Mouse (Mus musculus) stomach, embryonic 14.5 days (tissue): ENCODE measurements around the gene Gm8298. TPM values are rescaled to one million over a fixed set of nuclear protein-coding genes. Genes with fewer than 3 reads are reported as not detected.
"Not testable (repeated sequence)": the region's sequence is repeated elsewhere in the genome, so short reads cannot be mapped to it uniquely, and the experiment has no call there.

Experiments used
- ATAC-seq: fragments of 200-750 bp; cut with Nextera tagmentation; 2 replicates; pipeline ENCODE4 v1.8.0; 2017; ENCODE audit warnings: low read depth, moderate TSS enrichment; ENCODE audit not compliant: insufficient number of reproducible peaks, insufficient read depth, low FRiP score
- H3K27ac ChIP-seq: fragments of 300-500 bp; sonication (generic); 2 replicates; pipeline ENCODE4 v1.5.1; 2014; ENCODE audit warnings: mild to moderate bottlenecking, low read length, moderate library complexity, mixed read lengths
- H3K27me3 ChIP-seq: fragments of 300-500 bp; sonication (generic); 2 replicates; pipeline ENCODE4 v1.6.1; 2014; ENCODE audit warnings: low read length, control low read depth, mixed read lengths; ENCODE audit not compliant: control insufficient read depth, insufficient read depth
- H3K36me3 ChIP-seq: fragments of 300-500 bp; sonication (generic); 2 replicates; pipeline ENCODE4 v1.6.1; 2014; ENCODE audit warnings: mild to moderate bottlenecking, control low read depth, low read length, moderate library complexity, mixed read lengths; ENCODE audit not compliant: control insufficient read depth, insufficient read depth
- H3K4me1 ChIP-seq: fragments of 300-500 bp; sonication (generic); 2 replicates; pipeline ENCODE4 v1.6.1; 2014; ENCODE audit warnings: low read length, control low read depth, mixed read lengths; ENCODE audit not compliant: control insufficient read depth, insufficient read depth
- H3K4me2 ChIP-seq: fragments of 300-500 bp; sonication (generic); replicated peaks from 2 replicates; pipeline ENCODE4 v1.6.1; 2014; ENCODE audit warnings: low read depth, low read length, control low read depth
- H3K4me3 ChIP-seq: fragments of 300-500 bp; sonication (generic); 2 replicates; pipeline ENCODE4 v1.5.1; 2014; ENCODE audit warnings: low read depth, low read length, control low read depth
- H3K9ac ChIP-seq: fragments of 300-500 bp; sonication (generic); replicated peaks from 2 replicates; pipeline ENCODE4 v1.6.1; 2014; ENCODE audit warnings: low read depth, mild to moderate bottlenecking, control low read depth, low read length, moderate library complexity, mixed read lengths
- H3K9me3 ChIP-seq: fragments of 300-500 bp; sonication (generic); 2 replicates; pipeline ENCODE4 v1.6.1; 2016; ENCODE audit warnings: low read depth, low read length, control low read depth; ENCODE audit not compliant: control insufficient read depth
- WGBS: fragments of 180-500 bp; shearing (Covaris S2); extraction: QIAGEN DNeasy Blood & Tissue Kit; methylation state at CpG from one replicate; pipeline ENCODE4 v1.1.7; 2014; 5-methylcytosine and 5-hydroxymethylcytosine counted together
- polyA plus RNA-seq: library from polyadenylated mRNA; unstranded; fragments of >200 nt; fragmentation: Nextera tagmentation; extraction: Ambion mirVana; gene quantifications from 2 replicates; pipeline ENCODE4 v1.2.1, GENCODE M21; 2014

Gm8298 gene
- not detected in 2 replicates for polyA plus RNA-seq

DNA sequence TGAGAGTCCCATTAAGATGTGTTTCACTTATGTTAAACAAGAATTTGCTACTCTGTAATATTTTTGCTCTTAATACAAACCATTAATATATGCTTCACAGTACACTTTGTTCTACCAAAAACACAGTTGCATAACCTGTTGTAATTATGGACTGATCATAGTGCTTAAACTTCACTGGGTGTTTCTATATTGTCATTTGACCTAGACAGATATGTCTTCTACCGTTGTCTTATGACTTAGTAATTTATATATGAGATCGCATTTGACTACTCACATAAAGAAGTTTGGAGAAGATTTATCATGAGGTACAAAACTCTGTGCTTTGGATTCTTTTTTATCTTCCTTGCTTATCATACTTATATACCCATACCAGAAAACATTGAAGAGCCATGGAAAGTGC, at the start of gene Gm8298:
Gene Gm8298 (plus strand): TSS at position 301 of the 400 bp plus-strand sequence.
- no peaks in the 10 kb centered on the region for H3K4me1 ChIP-seq
- H3K4me2 ChIP-seq: no peak within 1 kb of the TSS
- no peaks in the 10 kb centered on the region for H3K27me3 ChIP-seq
- no peak within 1 kb of the TSS for H3K9ac ChIP-seq
- H3K27ac ChIP-seq: no peak within 1 kb of the TSS
- H3K9me3 ChIP-seq: no peaks in the 10 kb centered on the region
- H3K4me3 ChIP-seq: no peak within 1 kb of the TSS
- H3K36me3 ChIP-seq: no peaks in the 10 kb centered on the region
- 86% methylated on average over 2 of the region's 2 CpGs for WGBS
- no peak for ATAC-seq

DNA sequence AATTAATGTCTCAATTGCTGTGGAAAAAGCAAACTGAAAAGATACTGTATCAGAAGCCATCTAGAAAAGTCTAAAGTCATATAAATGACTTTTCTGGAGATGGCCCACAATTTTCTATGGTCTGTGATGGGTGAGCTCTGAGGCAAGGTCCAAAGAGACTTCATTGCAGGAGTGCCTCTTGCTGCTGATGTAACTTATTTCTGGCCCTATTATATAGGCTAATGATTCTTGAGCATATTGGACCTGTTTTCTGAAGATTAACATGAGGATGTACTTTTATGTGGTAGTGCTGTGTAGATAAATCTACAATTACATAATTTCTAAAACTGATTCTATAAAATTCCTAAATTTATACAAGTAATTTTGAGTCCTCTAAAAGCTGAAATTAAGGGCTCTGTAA, 47.7 kb upstream of the Gm8298 start:
- Histone ChIP-seq H3K4me2 (no peak overlapping the region), H3K4me1 (no peaks in the 10 kb centered on the region), H3K27me3 (no peaks in the 10 kb centered on the region), H3K9ac (no peak overlapping the region), H3K36me3 (no peaks in the 10 kb centered on the region), H3K27ac (no peak overlapping the region), H3K9me3 (no peaks in the 10 kb centered on the region), H3K4me3 (no peak overlapping the region)
- no peak for ATAC-seq

- Histone ChIP-seq H3K36me3 (no peaks in the 10 kb centered on the region), H3K4me2 (no peak overlapping the region), H3K4me1 (no peaks in the 10 kb centered on the region), H3K27ac (no peak overlapping the region), H3K27me3 (no peaks in the 10 kb centered on the region), H3K9me3 (no peaks in the 10 kb centered on the region), H3K9ac (no peak overlapping the region), H3K4me3 (no peak overlapping the region)
- ATAC-seq: no peak
- WGBS: 10% methylated on average over 2 of the region's 2 CpGs
Measured at GRCm38 (mm10) chr3:59870765-59871164, 9.9 kb downstream of the Gm8298 start.

- WGBS: 80% methylated on average over 1 of the region's 1 CpGs
- not testable (repeated sequence) for H3K27ac ChIP-seq, H3K4me3 ChIP-seq, H3K9me3 ChIP-seq, ATAC-seq, H3K9ac ChIP-seq, H3K36me3 ChIP-seq, H3K4me2 ChIP-seq, H3K4me1 ChIP-seq, H3K27me3 ChIP-seq
Measured at GRCm38 (mm10) chr3:59877601-59878000, 16.8 kb downstream of the Gm8298 start.

- WGBS: 75% methylated on average over 7 of the region's 7 CpGs
- not testable (repeated sequence) for H3K27me3 ChIP-seq, H3K27ac ChIP-seq, ATAC-seq, H3K36me3 ChIP-seq, H3K9me3 ChIP-seq, H3K4me2 ChIP-seq, H3K9ac ChIP-seq, H3K4me3 ChIP-seq, H3K4me1 ChIP-seq
Measured at GRCm38 (mm10) chr3:59879801-59880554, 19.1 kb downstream of the Gm8298 start.

DNA sequence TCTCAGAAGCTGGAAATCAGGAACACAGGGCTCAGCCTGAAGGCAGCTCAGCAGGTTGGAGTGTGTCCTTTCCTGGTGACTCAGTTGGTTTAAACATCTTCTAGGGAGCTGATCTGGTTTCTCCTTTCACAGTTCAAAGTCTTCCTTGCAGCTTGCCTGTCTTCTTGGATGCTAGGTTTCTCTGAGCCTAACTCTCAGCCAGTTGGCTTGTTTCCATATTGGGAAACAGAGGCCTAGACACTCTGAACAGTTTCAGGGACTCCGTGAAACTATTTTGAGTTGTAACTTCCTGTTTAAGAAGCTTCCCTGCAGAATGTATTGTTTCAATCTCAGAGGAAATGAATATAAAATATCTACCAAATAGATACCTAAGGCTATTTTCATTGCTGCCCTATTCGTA, 32.4 kb downstream of the Gm8298 start:
- no peaks in the 10 kb centered on the region for H3K36me3 ChIP-seq
- no peak overlapping the region for H3K4me3 ChIP-seq
- no peak overlapping the region for H3K27ac ChIP-seq
- H3K9ac ChIP-seq: no peak overlapping the region
- no peak for ATAC-seq
- no peaks in the 10 kb centered on the region for H3K9me3 ChIP-seq
- no peak overlapping the region for H3K4me2 ChIP-seq
- H3K4me1 ChIP-seq: no peaks in the 10 kb centered on the region
- no peaks in the 10 kb centered on the region for H3K27me3 ChIP-seq
- WGBS: 74% methylated on average over 2 of the region's 2 CpGs

- H3K36me3 ChIP-seq: no peaks in the 10 kb centered on the region
- H3K27ac ChIP-seq: no peak within 1 kb of the TSS
- H3K27me3 ChIP-seq: no peaks in the 10 kb centered on the region
- H3K4me3 ChIP-seq: no peak within 1 kb of the TSS
- no peak within 1 kb of the TSS for H3K4me2 ChIP-seq
- no peaks in the 10 kb centered on the region for H3K4me1 ChIP-seq
- ATAC-seq: no peak
- H3K9ac ChIP-seq: no peak within 1 kb of the TSS
- H3K9me3 ChIP-seq: no peaks in the 10 kb centered on the region
- WGBS: 91% methylated on average over 2 of the region's 2 CpGs
Measured at GRCm38 (mm10) chr3:59924914-59925313, 64.1 kb downstream of the Gm8298 start, which contains the start of gene C130079G13Rik. TSS of gene C130079G13Rik (plus strand) at chr3:59925214.
